Comparison of ENCODE assay signal across 23 mouse cellular contexts in the genomic region with DNA sequence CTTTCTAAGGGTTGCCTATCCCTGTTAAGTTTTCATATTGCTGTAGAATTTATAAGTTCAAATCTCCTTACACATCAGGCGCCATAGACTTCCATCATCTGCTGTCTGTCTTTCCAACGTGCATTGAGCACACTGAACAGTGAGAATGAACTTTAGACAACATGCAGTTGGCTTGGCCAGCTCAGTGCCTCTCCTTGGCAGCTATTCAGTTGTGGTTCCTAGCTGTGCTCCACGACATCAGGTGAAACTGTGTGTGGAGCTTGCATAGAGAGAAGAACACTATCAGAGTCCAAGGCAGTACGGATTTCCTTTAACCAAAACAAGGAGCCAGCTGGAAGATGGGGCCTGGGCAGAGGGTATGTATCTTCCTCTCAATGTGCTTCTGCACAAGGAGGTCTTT.
DNase-seq lines count a peak whose midpoint lies in the region; ATAC-seq and TF ChIP-seq lines count a peak whose summit lies in the region.
"Had no signal": no experiment of that assay in that cellular context is flagged by ENCODE, and none has a peak within 500 bp of the region (broad histone marks: within the 10 kb centered on the region; RNA-seq: fewer than 3 reads in every experiment).

No protein-coding gene starts in this region.

- H3K4me1 ChIP-seq in hindbrain, embryonic 10.5 days (replicated peaks) = peaks cover 13% of the 10 kb centered on the region
- peaks cover 21% of the 10 kb centered on the region for H3K4me1 ChIP-seq in hindbrain, embryonic 16.5 days (ENCODE audit: control insufficient read depth, insufficient read depth, low read depth, low read length)
- H3K4me1 ChIP-seq in kidney, adult 2 months (ENCODE audit: control insufficient read depth, insufficient read depth, low read length) = no peaks in the 10 kb centered on the region

- no peak overlapping the region for H3K9ac ChIP-seq in hindbrain, embryonic 16.5 days (ENCODE audit: low read depth, low read length)

- H3K27ac ChIP-seq in hindbrain, embryonic 10.5 days = peak overlapping the region; percentile 23; the same call in 1 of the 2 replicates
- H3K27ac ChIP-seq in hindbrain, embryonic 16.5 days (ENCODE audit: low read depth, low read length) = no peak overlapping the region
- no peak overlapping the region for H3K27ac ChIP-seq in kidney, adult 2 months (ENCODE audit: insufficient read depth, low read depth, low read length)

- no peak overlapping the region for H3K4me3 ChIP-seq in hindbrain, embryonic 10.5 days
- no peak overlapping the region for H3K4me3 ChIP-seq in hindbrain, embryonic 16.5 days (ENCODE audit: low read length)
- no peak overlapping the region for H3K4me3 ChIP-seq in kidney, adult 2 months (ENCODE audit: insufficient read depth, low read depth, low read length)

- no peak overlapping the region for H3K4me2 ChIP-seq in hindbrain, embryonic 16.5 days (ENCODE audit: low read length)

- WGBS in hindbrain, embryonic 10.5 days = 86% methylated on average over 4 of the region's 4 CpGs
- WGBS in hindbrain, embryonic 16.5 days = 75% methylated on average over 4 of the region's 4 CpGs
- WGBS in kidney, adult 2 months = 73% methylated on average over 4 of the region's 4 CpGs

- no peak for TF ChIP-seq CTCF in kidney, adult 2 months (conservative IDR thresholded peaks at IDR 0.05; ENCODE audit: insufficient read depth, insufficient read length, low read depth, low read length)

- no peaks in the 10 kb centered on the region for H3K36me3 ChIP-seq in hindbrain, embryonic 10.5 days
- H3K36me3 ChIP-seq in hindbrain, embryonic 16.5 days (ENCODE audit: control insufficient read depth, insufficient read depth, low read length) = no peaks in the 10 kb centered on the region
- no peaks in the 10 kb centered on the region for H3K36me3 ChIP-seq in kidney, adult 2 months (ENCODE audit: control insufficient read depth, insufficient read depth, low read length)
- H3K36me3 ChIP-seq: G1E had no signal

- peaks cover 3% of the 10 kb centered on the region; the same call in 1 of the 2 replicates for H3K27me3 ChIP-seq in hindbrain, embryonic 10.5 days (ENCODE audit: insufficient read depth, poor library complexity, severe bottlenecking)
- H3K27me3 ChIP-seq in hindbrain, embryonic 16.5 days (replicated peaks; ENCODE audit: control insufficient read depth, insufficient read depth, low read length) = no peaks in the 10 kb centered on the region
- H3K27me3 ChIP-seq in kidney, adult 2 months (replicated peaks; ENCODE audit: control insufficient read depth, insufficient read depth, low read length) = no peaks in the 10 kb centered on the region
- H3K27me3 ChIP-seq: CH12.LX had no signal

- peak; percentile 36 to 51 for DNase-seq in cerebellum, postnatal 10 days
- no peak for DNase-seq in hindbrain, embryonic 10.5 days (ENCODE audit: low spot score)
- peak; percentile 25 for DNase-seq in kidney, adult 2 months
- no peak for DNase-seq in kidney, postnatal 25 days
- peak; percentile 5 for DNase-seq in kidney, adult 9 months
- DNase-seq in kidney, postnatal 14 days = no peak
- DNase-seq: adrenal gland, adult 2 months; adrenal gland, adult 8-10 months; adrenal gland, postnatal 10 days; adrenal gland, postnatal 14 days; adrenal gland, postnatal 25 days; adrenal gland, postnatal 36 days; B cell, adult 2 months; cerebellum, adult 11 months; cerebellum, adult 11-12 months; cerebellum, adult 18-20 months had no signal

- ATAC-seq in cerebellum, adult (ENCODE audit: insufficient number of reproducible peaks, low FRiP score, low TSS enrichment) = no peak
- no peak for ATAC-seq in hindbrain, embryonic 16.5 days
- ATAC-seq: activated CD4-positive, CD25-positive, alpha-beta regulatory T cell, adult 4 months; CD4-positive, CD25-positive, alpha-beta regulatory T cell, adult 4 months; Patski had no signal

- no peaks in the 10 kb centered on the region for H3K9me3 ChIP-seq in hindbrain, embryonic 10.5 days
- H3K9me3 ChIP-seq in hindbrain, embryonic 16.5 days (ENCODE audit: control insufficient read depth, low read length) = no peaks in the 10 kb centered on the region

- TF ChIP-seq POLR2A in kidney, adult 2 months (IDR thresholded peaks at IDR 0.05; ENCODE audit: low read depth, low read length) = no peak

Comparison
In these comparisons a context has a peak if more than half of its experiments do, and no peak if none do; other contexts are left out.
1. DNase-seq: peak in cerebellum, postnatal 10 days (2 of 2), kidney, adult 2 months (single experiment) and kidney, adult 9 months (single experiment); none in hindbrain, embryonic 10.5 days (single experiment), kidney, postnatal 25 days (0 of 2) and kidney, postnatal 14 days (single experiment).